Mouse (Mus musculus) adrenal gland (tissue): ENCODE measurements at regions not wholly inside any gene's neighbourhood (a gene's known extent, or its start where the extent isn't known, plus 50 kb on each side); places are given as distances from the start of the nearest gene placed in this dataset.

Experiments used
- intact Hi-C: fragments of 180-260 bp; cut with DNase I; formaldehyde crosslinking; loops from one replicate; pipeline ENCODE4 v1.15.1; 2025

- intact Hi-C loops = loop anchor here (10.0 kb wide), 1 partner anchor 1162 kb away; no protein-coding TSS in a partner anchor
These were observed 1253.7 kb upstream of the Nr2f1 start for GRCm38 (mm10) chr13:79453227-79453626.

- intact Hi-C loops = no loop called here
These were observed 1243.6 kb upstream of the Nr2f1 start for GRCm38 (mm10) chr13:79443113-79443512.

- intact Hi-C loops = no loop called here
These were observed 1243.1 kb upstream of the Nr2f1 start for GRCm38 (mm10) chr13:79442701-79443100.

GRCm38 (mm10) chr13:79431465-79431864 lies 1231.9 kb upstream of the Nr2f1 start:
- intact Hi-C loops = no loop called here

GRCm38 (mm10) chr13:79430987-79431386 lies 1231.4 kb upstream of the Nr2f1 start:
- intact Hi-C loops = no loop called here

GRCm38 (mm10) chr13:79430562-79430961 lies 1231.0 kb upstream of the Nr2f1 start:
- intact Hi-C loops = no loop called here

GRCm38 (mm10) chr13:79417841-79418240 lies 1218.3 kb upstream of the Nr2f1 start:
- intact Hi-C loops = no loop called here

GRCm38 (mm10) chr13:79400082-79400481 lies 1200.5 kb upstream of the Nr2f1 start:
- intact Hi-C loops = no loop called here

GRCm38 (mm10) chr13:79393938-79394337 lies 1194.4 kb upstream of the Nr2f1 start:
- intact Hi-C loops = no loop called here

GRCm38 (mm10) chr13:79387928-79388327 lies 1188.4 kb upstream of the Nr2f1 start:
- intact Hi-C loops = no loop called here

- intact Hi-C loops = no loop called here
These were observed 1141.9 kb upstream of the Nr2f1 start for GRCm38 (mm10) chr13:79341494-79341893.

GRCm38 (mm10) chr13:79340459-79340858 lies 1140.9 kb upstream of the Nr2f1 start:
- intact Hi-C loops = no loop called here

- intact Hi-C loops = no loop called here
These were observed 1140.2 kb upstream of the Nr2f1 start for GRCm38 (mm10) chr13:79339793-79340192.

GRCm38 (mm10) chr13:79320146-79320545 lies 1120.6 kb upstream of the Nr2f1 start:
- intact Hi-C loops = no loop called here

GRCm38 (mm10) chr13:79309584-79310110 lies 1110.1 kb upstream of the Nr2f1 start:
- intact Hi-C loops = no loop called here

GRCm38 (mm10) chr13:79297225-79297710 lies 1097.7 kb upstream of the Nr2f1 start:
- intact Hi-C loops = no loop called here

- intact Hi-C loops = no loop called here
These were observed 1088.5 kb upstream of the Nr2f1 start for GRCm38 (mm10) chr13:79288022-79288421.

GRCm38 (mm10) chr13:79286181-79286580 lies 1086.6 kb upstream of the Nr2f1 start:
- intact Hi-C loops = no loop called here

- intact Hi-C loops = no loop called here
These were observed 1085.9 kb upstream of the Nr2f1 start for GRCm38 (mm10) chr13:79285478-79285877.

- intact Hi-C loops = no loop called here
These were observed 1078.2 kb upstream of the Nr2f1 start for GRCm38 (mm10) chr13:79277714-79278113.

GRCm38 (mm10) chr13:79277313-79277712 lies 1077.8 kb upstream of the Nr2f1 start:
- intact Hi-C loops = no loop called here

- intact Hi-C loops = loop anchor here (10.0 kb wide), 1 partner anchor 111 kb away; no protein-coding TSS in a partner anchor
These were observed 1055.8 kb upstream of the Nr2f1 start for GRCm38 (mm10) chr13:79255362-79255761.

- intact Hi-C loops = loop anchor here (10.0 kb wide), 1 partner anchor 108 kb away; no protein-coding TSS in a partner anchor
These were observed 1052.8 kb upstream of the Nr2f1 start for GRCm38 (mm10) chr13:79252385-79252784.
